Mouse (Mus musculus) olfactory bulb, adult 2 months (tissue): ENCODE data around the gene Ccser2.

Experiments
- CTCF ChIP-seq: fragments of 200-500 bp; IDR thresholded peaks from 2 replicates; pipeline ENCODE4 v1.5.1; 2012; ENCODE audit warnings: low read depth, mild to moderate bottlenecking, low read length, moderate library complexity; ENCODE audit not compliant: insufficient read depth
- POLR2A ChIP-seq: fragments of 200-500 bp; IDR thresholded peaks from 2 replicates; pipeline ENCODE4 v1.6.1; 2012; ENCODE audit warnings: mild to moderate bottlenecking, low read depth, low read length, moderate library complexity; ENCODE audit not compliant: insufficient read depth

GRCm38 (mm10) chr14:36862387-36862786, 106.2 kb downstream of the Ccser2 start:
- TF ChIP-seq POLR2A (no peak), CTCF (peak; percentile 61)
